ENCODE assay signal across 8 mouse cellular contexts in the genomic region with DNA sequence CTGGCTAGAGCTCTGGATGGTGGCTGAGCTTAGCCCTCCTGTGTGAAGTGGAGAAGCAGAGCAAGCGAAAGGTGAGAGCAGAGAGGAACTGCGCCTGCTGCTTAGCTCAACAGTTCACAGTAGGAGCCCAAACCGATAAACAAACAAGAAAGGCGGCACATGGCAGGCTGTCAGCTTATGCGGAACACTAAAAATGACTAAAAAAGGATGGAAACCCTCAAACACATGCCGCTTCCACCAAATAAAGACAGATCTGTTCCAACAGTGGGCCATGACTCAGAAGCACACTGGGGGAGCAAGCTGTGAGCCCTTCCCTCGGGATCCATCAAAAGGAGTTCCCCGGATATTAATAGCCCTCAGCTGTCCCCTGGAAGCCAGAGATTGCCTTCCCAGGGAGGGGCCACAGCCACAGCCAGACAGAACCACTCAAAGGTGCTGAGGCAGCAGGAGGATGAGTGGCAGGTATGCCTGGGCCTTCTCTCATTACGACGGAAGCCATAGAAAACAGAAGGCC. TPM values are rescaled to one million over a fixed set of nuclear protein-coding genes. Genes with fewer than 3 reads are reported as not detected.
DNase-seq lines count a peak whose midpoint lies in the region; ATAC-seq and TF ChIP-seq lines count a peak whose summit lies in the region.

No protein-coding gene starts in this region.

- WGBS in hindbrain, embryonic 10.5 days, result 31% methylated on average over 10 of the region's 10 CpGs
- 30% methylated on average over 10 of the region's 10 CpGs for WGBS in hindbrain, postnatal 0 days
- 25% methylated on average over 10 of the region's 10 CpGs for WGBS in midbrain, embryonic 15.5 days

- no peaks in the 10 kb centered on the region for H3K27me3 ChIP-seq in hindbrain, embryonic 10.5 days (ENCODE audit: insufficient read depth, poor library complexity, severe bottlenecking)
- H3K27me3 ChIP-seq in hindbrain, postnatal 0 days (ENCODE audit: insufficient read depth, low read length), result no peaks in the 10 kb centered on the region
- no peaks in the 10 kb centered on the region for H3K27me3 ChIP-seq in midbrain, embryonic 15.5 days (replicated peaks)

- TF ChIP-seq CTCF in hindbrain, postnatal 0 days (IDR thresholded peaks at IDR 0.05; ENCODE audit: low read depth), result no peak

- no peaks in the 10 kb centered on the region for H3K9me3 ChIP-seq in hindbrain, embryonic 10.5 days
- H3K9me3 ChIP-seq in hindbrain, postnatal 0 days (ENCODE audit: low read length), result no peaks in the 10 kb centered on the region
- H3K9me3 ChIP-seq in midbrain, embryonic 15.5 days, result no peaks in the 10 kb centered on the region

- no peak overlapping the region for H3K4me3 ChIP-seq in hindbrain, embryonic 10.5 days
- no peak overlapping the region for H3K4me3 ChIP-seq in hindbrain, postnatal 0 days (ENCODE audit: low read length)
- no peak overlapping the region for H3K4me3 ChIP-seq in midbrain, embryonic 15.5 days

- H3K9ac ChIP-seq in hindbrain, postnatal 0 days (replicated peaks; ENCODE audit: low read length), result no peak overlapping the region
- H3K9ac ChIP-seq in midbrain, embryonic 15.5 days, result no peak overlapping the region

- DNase-seq in hindbrain, embryonic 10.5 days (ENCODE audit: low spot score), result no peak
- DNase-seq in hindbrain, postnatal 0 days (ENCODE audit: low spot score), result no peak
- peak; percentile 58 for DNase-seq in CD4-positive, CD25-positive, alpha-beta regulatory T cell, adult 2 months (ENCODE audit: low read depth, low spot score)
- DNase-seq in cerebellum, adult 9-10 months, result peak; percentile 43
- DNase-seq in heart, postnatal 4 days, result peak; percentile 31
- DNase-seq in urinary bladder, postnatal 4 days (ENCODE audit: low spot score in 2 of 2), result no peak
- no peak for DNase-seq in adipocyte (ENCODE audit: low spot score)

- peaks cover 89% of the 10 kb centered on the region for H3K4me1 ChIP-seq in hindbrain, embryonic 10.5 days (replicated peaks)
- peaks cover 23% of the 10 kb centered on the region for H3K4me1 ChIP-seq in hindbrain, postnatal 0 days (ENCODE audit: insufficient read depth, low read length)
- peaks cover 35% of the 10 kb centered on the region for H3K4me1 ChIP-seq in midbrain, embryonic 15.5 days

- 0 out of 2 replicates have a peak overlapping the region, but pooled peaks have one; percentile 47 for H3K27ac ChIP-seq in hindbrain, embryonic 10.5 days
- H3K27ac ChIP-seq in hindbrain, postnatal 0 days, result no peak overlapping the region
- 0 out of 2 replicates have a peak overlapping the region, but pooled peaks have one; percentile 6 for H3K27ac ChIP-seq in midbrain, embryonic 15.5 days

- peaks cover 18% of the 10 kb centered on the region; the same call in 1 of the 2 replicates for H3K36me3 ChIP-seq in hindbrain, embryonic 10.5 days
- no peaks in the 10 kb centered on the region for H3K36me3 ChIP-seq in hindbrain, postnatal 0 days (ENCODE audit: insufficient read depth, low read length)
- H3K36me3 ChIP-seq in midbrain, embryonic 15.5 days (replicated peaks), result no peaks in the 10 kb centered on the region

- H3K4me2 ChIP-seq in hindbrain, postnatal 0 days (ENCODE audit: low read depth, low read length), result no peak overlapping the region
- H3K4me2 ChIP-seq in midbrain, embryonic 15.5 days, result no peak overlapping the region

- no peak for ATAC-seq in hindbrain, postnatal 0 days
- no peak for ATAC-seq in midbrain, embryonic 15.5 days (replicated peaks)

RNA-seq across cellular contexts. Expression of gene Ccdc88c, which starts 20.8 kb away (rescaled TPM):
- polyA plus RNA-seq in hindbrain, embryonic 10.5 days (2016; fragmentation: Nextera tagmentation; extraction: Ambion mirVana), result 13.3 and 17.6 TPM in 2 replicates
- total RNA-seq in hindbrain, postnatal 0 days (2014; rRNA removed), result 17.7 and 23.3 TPM in 2 replicates
- polyA plus RNA-seq in hindbrain, postnatal 0 days (2015; fragmentation: Nextera tagmentation; extraction: Ambion mirVana), result 11.2 and 13.0 TPM in 2 replicates
- 10 to 100 TPM; 10.9 to 11.4 TPM for total RNA-seq in heart, postnatal 4 days (2021)
- polyA plus RNA-seq in midbrain, embryonic 15.5 days (2015; fragmentation: Nextera tagmentation; extraction: Ambion mirVana), result 14.6 and 15.8 TPM in 2 replicates

Comparison
In these comparisons a context has a peak if more than half of its experiments do, and no peak if none do; other contexts are left out.
1. DNase-seq: peak in CD4-positive, CD25-positive, alpha-beta regulatory T cell, adult 2 months (single experiment), cerebellum, adult 9-10 months (single experiment) and heart, postnatal 4 days (single experiment); none in hindbrain, embryonic 10.5 days (single experiment), hindbrain, postnatal 0 days (single experiment), urinary bladder, postnatal 4 days (0 of 2) and adipocyte (single experiment).